Mouse (Mus musculus) Patski (cell line): ENCODE results near the gene Psmd2. TPM values are rescaled to one million over a fixed set of nuclear protein-coding genes. Genes with fewer than 3 reads are reported as not detected.

Experiments used
- ATAC-seq: fragments of 100-300 bp; one replicate; pipeline ENCODE4 v1.8.0; 2021
- CTCF ChIA-PET: fragments of 350-600 bp; sonication (Branson Sonifier 250); formaldehyde crosslinking; loops from one replicate; lab custom pipeline; 2022; ENCODE audit warnings: inconsistent platforms; lab: Charles Lee
- POLR2A ChIA-PET: fragments of 350-600 bp; sonication (Branson Sonifier 250); formaldehyde crosslinking; loops from one replicate; lab custom pipeline; 2022; ENCODE audit warnings: antibody characterized with exemption, inconsistent platforms; lab: Charles Lee
- DNase-seq: peaks from one replicate; pipeline ENCODE4 v3.0.0-alpha.2; 2011; ENCODE audit warnings: low read depth, low spot score
- H3K27me3 ChIP-seq: fragments of 371-371 bp; one replicate; pipeline ENCODE4 v1.5.1; 2021
- CTCF ChIP-seq: fragments of 100-300 bp; IDR thresholded peaks from one replicate; pipeline ENCODE4 v1.5.1; 2021
- in situ Hi-C: fragments of 300-500 bp; cut with MboI; formaldehyde crosslinking; loops from 3 replicates; pipeline ENCODE4 v1.11.1; 2018; ENCODE audit warnings: low pct_unique_long_range_greater_than_20kb, mixed read lengths
- polyA plus RNA-seq: library from polyadenylated mRNA; unstranded; gene quantifications from one replicate; pipeline ENCODE4 v1.2.3, GENCODE M21; 2021

Psmd2 gene
- polyA plus RNA-seq, 1 experiment from 2014 or later: 289 TPM

- in situ Hi-C loops: no loop called here
- ATAC-seq: no peak
- no peaks in the 10 kb centered on the region for H3K27me3 ChIP-seq
- POLR2A ChIA-PET: interaction anchor here (0.9 to 1.0 kb wide), 2 partner anchors 9 to 40 kb away, joined by 3 to 4 read pairs; partner anchors contain the start of genes Clcn2 and Polr2h
- no peak for TF ChIP-seq CTCF
- CTCF ChIA-PET: interaction anchor here (0.8 kb wide), 1 partner anchor 8 kb away, joined by 3 read pairs; no protein-coding TSS in a partner anchor
- no peak for DNase-seq
These were observed 25.9 kb downstream of the Psmd2 start for GRCm38 (mm10) chr16:20677380-20677779.

- DNase-seq: peak; percentile 62
- no peak for TF ChIP-seq CTCF
- in situ Hi-C loops: no loop called here
These were observed 26.7 kb downstream of the Psmd2 start for GRCm38 (mm10) chr16:20677974-20678675.

GRCm38 (mm10) chr16:20690774-20691173, 39.3 kb downstream of the Psmd2 start:
- ATAC-seq (no peak), DNase-seq (no peak)
- ChIA-PET CTCF (no interaction called here), POLR2A (no interaction called here)
- no peaks in the 10 kb centered on the region for H3K27me3 ChIP-seq
- TF ChIP-seq CTCF: no peak
- in situ Hi-C loops: no loop called here

More at GRCm38 (mm10) chr16:20677974-20678675, 26.7 kb downstream of the Psmd2 start:
- ChIA-PET CTCF (no interaction called here), POLR2A (no interaction called here)
- H3K27me3 ChIP-seq: no peaks in the 10 kb centered on the region
- ATAC-seq: peak; percentile 65

- no peaks in the 10 kb centered on the region for H3K27me3 ChIP-seq
- in situ Hi-C loops: no loop called here
- ChIA-PET POLR2A (no interaction called here), CTCF (interaction anchor here (1.1 kb wide), 1 partner anchor 9 kb away, joined by 3 read pairs; no protein-coding TSS in a partner anchor)
- no peak for TF ChIP-seq CTCF
- DNase-seq (no peak), ATAC-seq (no peak)
These were observed 40.2 kb downstream of the Psmd2 start for GRCm38 (mm10) chr16:20691617-20692016.

DNA sequence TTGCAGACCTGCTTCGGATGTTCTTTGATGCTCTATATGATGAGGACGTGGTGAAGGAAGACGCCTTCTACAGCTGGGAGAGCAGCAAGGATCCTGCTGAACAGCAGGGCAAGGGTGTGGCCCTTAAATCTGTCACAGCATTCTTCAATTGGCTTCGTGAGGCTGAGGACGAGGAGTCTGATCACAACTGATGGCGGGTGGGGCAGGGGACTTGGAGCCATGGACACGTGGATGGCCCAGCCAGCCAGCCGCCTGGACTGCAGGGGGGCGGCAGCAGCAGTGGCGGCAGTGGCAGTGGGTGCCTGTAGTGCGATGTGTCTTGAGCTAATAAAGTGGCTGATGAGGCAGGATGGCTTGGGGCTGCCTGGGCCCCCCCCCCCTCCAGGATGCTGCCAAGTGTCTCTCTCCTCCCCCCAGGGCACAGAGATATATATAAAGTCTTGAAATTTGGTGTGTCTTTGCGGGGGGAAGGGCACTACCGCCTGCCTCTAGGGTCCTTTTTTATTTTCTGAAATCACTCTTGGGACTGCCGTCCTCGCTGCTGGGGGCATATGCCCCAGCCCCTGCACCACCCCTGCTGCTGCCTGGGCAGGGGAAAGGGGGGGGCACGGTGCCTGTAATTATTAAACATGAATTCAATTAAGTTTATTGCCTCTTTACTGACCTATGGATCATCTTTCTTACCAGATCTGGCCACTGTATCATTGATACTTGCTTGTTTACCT, 41.0 kb downstream of the Psmd2 start:
- ATAC-seq: no peak
- ChIA-PET POLR2A (no interaction called here), CTCF (interaction anchor here (1.1 kb wide), 1 partner anchor 10 kb away, joined by 3 read pairs; no protein-coding TSS in a partner anchor)
- no peak for TF ChIP-seq CTCF
- DNase-seq: no peak
- H3K27me3 ChIP-seq: no peaks in the 10 kb centered on the region
- in situ Hi-C loops: no loop called here

DNA sequence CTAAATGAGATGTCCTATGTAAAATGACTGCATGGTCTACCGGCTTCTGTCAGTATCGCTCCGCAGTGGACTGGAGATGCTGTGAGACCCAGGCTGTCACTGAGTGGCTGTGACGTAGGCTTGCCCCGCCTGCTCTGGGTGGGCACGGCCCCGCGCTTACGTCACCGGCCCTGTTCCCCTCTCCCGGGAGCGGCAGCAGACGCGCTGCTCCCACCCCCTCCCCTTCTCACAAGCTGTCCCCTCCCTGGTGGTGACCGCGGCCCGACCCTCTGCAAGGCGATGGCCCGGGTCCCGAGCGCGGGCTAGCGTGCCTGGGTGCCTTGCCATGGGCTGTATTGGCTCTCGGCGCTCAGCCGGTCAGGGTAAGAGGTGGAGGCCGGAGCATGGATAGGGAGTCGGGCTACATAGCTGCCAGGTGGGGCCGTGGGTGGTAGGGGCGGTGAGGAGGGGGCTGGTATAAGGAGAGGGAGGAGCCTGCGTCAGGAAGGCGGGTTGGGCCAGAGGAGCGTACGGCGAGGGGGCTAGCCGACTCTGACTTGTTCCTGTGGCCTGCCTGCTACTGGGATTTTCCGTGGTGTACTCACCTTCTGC, 41.8 kb downstream of the Psmd2 start, which contains the start of gene Fam131a:
TSS of gene Fam131a (plus strand) at position 131 of the 591 bp plus-strand sequence.
- TF ChIP-seq CTCF: no peak
- POLR2A ChIA-PET: no interaction called here
- ATAC-seq (no peak), DNase-seq (no peak)
- CTCF ChIA-PET: no interaction called here
- H3K27me3 ChIP-seq: no peaks in the 10 kb centered on the region
- in situ Hi-C loops: no loop called here

GRCm38 (mm10) chr16:20694781-20695180, 43.3 kb downstream of the Psmd2 start:
- ATAC-seq: no peak
- no peaks in the 10 kb centered on the region for H3K27me3 ChIP-seq
- CTCF ChIA-PET: no interaction called here
- DNase-seq: no peak
- in situ Hi-C loops: no loop called here
- POLR2A ChIA-PET: no interaction called here
- no peak for TF ChIP-seq CTCF

- ChIA-PET POLR2A (no interaction called here), CTCF (no interaction called here)
- no peaks in the 10 kb centered on the region for H3K27me3 ChIP-seq
- TF ChIP-seq CTCF: no peak
- ATAC-seq (no peak), DNase-seq (no peak)
- in situ Hi-C loops: no loop called here
These were observed 44.3 kb downstream of the Psmd2 start for GRCm38 (mm10) chr16:20695622-20696323.

- ATAC-seq (no peak), DNase-seq (no peak)
- TF ChIP-seq CTCF: no peak
- ChIA-PET CTCF (interaction anchor here (0.8 to 1.7 kb wide), 3 partner anchors 10 to 63 kb away, joined by 4 to 8 read pairs (median 5); no protein-coding TSS in a partner anchor), POLR2A (no interaction called here)
- in situ Hi-C loops: no loop called here
- no peaks in the 10 kb centered on the region for H3K27me3 ChIP-seq
These were observed 47.8 kb downstream of the Psmd2 start for GRCm38 (mm10) chr16:20699266-20699665.

DNA sequence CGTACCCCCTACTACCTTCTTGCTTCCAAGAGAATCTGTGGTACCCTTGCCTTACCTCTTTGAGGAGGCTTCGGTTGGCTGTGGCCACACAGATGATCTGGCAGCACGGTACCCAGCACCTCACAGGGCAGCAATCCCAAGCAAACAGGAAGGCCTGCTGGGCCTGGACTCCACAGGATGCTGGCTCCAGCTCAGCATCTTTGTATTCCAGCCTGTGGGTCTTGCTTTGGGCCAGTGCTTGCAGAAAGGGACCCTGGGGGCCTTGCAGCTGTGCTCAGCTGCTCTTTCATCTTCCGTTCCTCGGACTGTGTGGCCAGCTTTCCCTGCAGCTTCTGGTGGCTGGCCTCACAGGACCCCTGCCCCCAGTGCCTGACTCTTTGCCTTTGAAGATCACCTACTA, 48.6 kb downstream of the Psmd2 start:
- no peak for DNase-seq
- TF ChIP-seq CTCF: no peak
- CTCF ChIA-PET: interaction anchor here (0.8 to 1.7 kb wide), 2 partner anchors 14 to 62 kb away, joined by 4 to 5 read pairs; no protein-coding TSS in a partner anchor

More for the DNA sequence above, 48.6 kb downstream of the Psmd2 start:
- in situ Hi-C loops: loop anchor here (25.0 kb wide), 1 partner anchor 1562 kb away; the partner anchor contains the start of gene Tra2b
- no peak for ATAC-seq
- H3K27me3 ChIP-seq: no peaks in the 10 kb centered on the region
- POLR2A ChIA-PET: no interaction called here
